Mouse (Mus musculus) heart, postnatal 0 days (tissue): ENCODE measurements at regions not wholly inside any gene's neighbourhood (a gene's known extent, or its start where the extent isn't known, plus 50 kb on each side); places are given as distances from the start of the nearest gene placed in this dataset.

Experiments used
- CTCF ChIP-seq: IDR thresholded peaks from 2 replicates; pipeline ENCODE4 v1.5.1; 2016; ENCODE audit warnings: antibody characterized with exemption, control low read depth, low read depth
- EP300 ChIP-seq: IDR thresholded peaks from 2 replicates; pipeline ENCODE4 v1.6.1; 2016; ENCODE audit warnings: antibody characterized with exemption, low read depth

DNA sequence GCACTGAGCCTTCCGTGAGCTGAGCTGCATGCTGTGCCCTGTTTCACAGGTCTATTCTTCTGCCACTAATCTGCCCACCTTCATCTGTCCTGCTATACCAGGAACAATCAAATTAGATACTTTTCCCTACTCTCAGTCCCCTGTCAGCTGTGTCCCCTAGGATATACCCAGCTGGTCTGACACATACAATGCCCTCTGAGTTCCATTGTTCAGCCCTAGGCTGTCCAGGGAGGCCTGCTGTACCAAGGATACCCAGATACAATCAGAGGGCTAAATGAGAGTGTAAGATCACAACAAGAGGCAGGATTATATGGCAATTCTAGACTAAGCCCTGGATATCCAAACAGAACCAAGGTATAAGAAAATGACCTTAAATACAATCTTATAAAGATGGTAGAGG, 487.6 kb upstream of the Dab2 start:
- TF ChIP-seq CTCF (no peak), EP300 (no peak)
